Mouse (Mus musculus) kidney, postnatal 4 days (tissue): ENCODE measurements around the gene Hdac9.
"Not testable (repeated sequence)": the region's sequence is repeated elsewhere in the genome, so short reads cannot be mapped to it uniquely, and the experiment has no call there.

Experiments
- DNase-seq, 2 experiments: peaks; one replicate each; pipeline ENCODE4 v3.0.0; 2021; ENCODE audit warnings: mixed read lengths in 2 of 2

The Hdac9 gene

GRCm38 (mm10) chr12:34051112-34051511, 865.8 kb downstream of the Hdac9 start:
- peak; percentile 35 to 39 for DNase-seq

- DNase-seq, result no peak
Observed at GRCm38 (mm10) chr12:34040949-34041348, 875.9 kb downstream of the Hdac9 start.

GRCm38 (mm10) chr12:34040061-34040460, 876.8 kb downstream of the Hdac9 start:
- no peak for DNase-seq

- not testable (repeated sequence) for DNase-seq
Observed at GRCm38 (mm10) chr12:34009796-34010195, 907.1 kb downstream of the Hdac9 start.
